Mouse (Mus musculus) spleen, adult 2 months (tissue): ENCODE data around the gene Ppp1r37.

Experiments
- CTCF ChIP-seq: fragments of 200-500 bp; IDR thresholded peaks from 2 replicates; pipeline ENCODE4 v1.5.1; 2011; ENCODE audit warnings: mild to moderate bottlenecking, inconsistent platforms; ENCODE audit not compliant: insufficient read depth, insufficient read length, insufficient replicate concordance; ENCODE audit errors: extremely low read depth
- POLR2A ChIP-seq: fragments of 200-500 bp; IDR thresholded peaks from 2 replicates; pipeline ENCODE4 v1.6.1; 2011; ENCODE audit warnings: low read depth, low read length, inconsistent platforms

DNA sequence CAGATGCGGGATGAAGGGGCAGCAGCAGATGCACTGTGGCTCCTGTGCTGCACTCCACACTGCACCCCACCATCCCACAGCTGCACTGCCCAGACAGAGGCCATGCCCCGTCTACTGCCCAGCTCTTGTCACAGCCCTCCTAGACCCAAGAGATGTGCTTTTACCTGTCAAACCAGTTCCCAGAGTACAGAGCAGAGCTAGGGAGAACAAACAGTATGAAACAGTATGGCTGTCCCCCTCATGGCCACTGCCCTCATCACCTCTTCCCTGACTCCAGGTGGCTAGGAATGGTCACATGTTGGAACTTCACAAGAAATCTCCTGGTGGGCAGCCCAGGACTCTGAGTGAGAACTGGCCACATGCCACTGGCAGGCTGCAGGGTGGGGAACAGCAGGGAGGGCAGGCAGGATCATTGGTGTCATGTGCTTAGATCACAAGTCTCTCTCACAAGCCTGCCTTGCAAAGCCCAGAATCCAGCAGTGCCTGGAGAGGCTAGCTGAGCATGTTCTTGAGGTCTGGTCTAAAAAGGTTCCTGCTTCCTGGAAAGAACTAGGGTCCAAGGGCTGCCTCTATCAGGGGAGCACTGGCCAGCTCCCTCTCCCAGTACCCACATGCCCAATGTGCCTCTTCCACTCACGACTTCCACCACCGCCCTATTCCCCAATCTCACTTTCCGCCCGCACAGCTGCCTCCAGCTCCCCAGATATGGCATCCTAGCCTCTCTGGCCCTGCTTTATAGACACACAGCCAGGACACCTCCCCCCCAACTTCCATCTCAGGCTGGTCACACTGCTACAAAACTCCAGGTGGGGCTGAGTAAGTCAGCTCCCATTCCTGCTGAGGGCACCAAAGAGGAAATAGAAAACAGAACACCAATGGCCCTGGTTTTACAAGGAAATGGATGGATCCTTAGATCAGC is 4.6 kb downstream of the Ppp1r37 start:
- TF ChIP-seq CTCF (no peak), POLR2A (no peak)
